ENCODE assay signal across 8 mouse cellular contexts in genomic region chr12:84617663-84618062, GRCm38 (mm10). TPM values are rescaled to one million over a fixed set of nuclear protein-coding genes. Genes with fewer than 3 reads are reported as not detected.
DNase-seq lines count a peak whose midpoint lies in the region; ATAC-seq and TF ChIP-seq lines count a peak whose summit lies in the region.
"Had no signal": no experiment of that assay in that cellular context is flagged by ENCODE, and none has a peak within 500 bp of the region (broad histone marks: within the 10 kb centered on the region; RNA-seq: fewer than 3 reads in every experiment).

No protein-coding gene starts in this region.

- no peak overlapping the region for H3K27ac ChIP-seq in embryonic fibroblast, embryonic 13.5 days (ENCODE audit: insufficient read depth, low read length)
- no peak overlapping the region for H3K27ac ChIP-seq in intestine, embryonic 15.5 days
- H3K27ac ChIP-seq in lung, embryonic 15.5 days, result no peak overlapping the region
- no peak overlapping the region for H3K27ac ChIP-seq in stomach, embryonic 16.5 days (ENCODE audit: low read length)

- peak overlapping the region; percentile 69 for H3K4me2 ChIP-seq in intestine, embryonic 15.5 days (replicated peaks)
- peak overlapping the region; percentile 72 for H3K4me2 ChIP-seq in lung, embryonic 15.5 days
- peak overlapping the region; percentile 65 for H3K4me2 ChIP-seq in stomach, embryonic 16.5 days (ENCODE audit: low read depth, low read length)

- peaks cover 6% of the 10 kb centered on the region; the same call in 1 of the 2 replicates for H3K27me3 ChIP-seq in E14TG2a.4 (ENCODE audit: insufficient read depth, low read length)
- H3K27me3 ChIP-seq in intestine, embryonic 15.5 days (replicated peaks), result no peaks in the 10 kb centered on the region
- H3K27me3 ChIP-seq in lung, embryonic 15.5 days, result no peaks in the 10 kb centered on the region
- no peaks in the 10 kb centered on the region for H3K27me3 ChIP-seq in stomach, embryonic 16.5 days (ENCODE audit: control insufficient read depth, insufficient read depth, low read length)

- peaks cover 63% of the 10 kb centered on the region for H3K4me1 ChIP-seq in E14TG2a.4 (replicated peaks; ENCODE audit: low read depth, low read length)
- H3K4me1 ChIP-seq in embryonic fibroblast, embryonic 13.5 days (ENCODE audit: control insufficient read depth, insufficient read depth, low read length), result no peaks in the 10 kb centered on the region; the same call in 1 of the 2 replicates
- H3K4me1 ChIP-seq in intestine, embryonic 15.5 days (replicated peaks), result 0 out of 2 replicates have a peak, but pooled peaks cover 5% of the 10 kb centered on the region
- no peaks in the 10 kb centered on the region for H3K4me1 ChIP-seq in lung, embryonic 15.5 days
- no peaks in the 10 kb centered on the region for H3K4me1 ChIP-seq in stomach, embryonic 16.5 days (ENCODE audit: control insufficient read depth, insufficient read depth, low read length)

- peaks cover 12% of the 10 kb centered on the region for H3K36me3 ChIP-seq in E14TG2a.4 (ENCODE audit: insufficient read depth, low read length)
- no peaks in the 10 kb centered on the region for H3K36me3 ChIP-seq in intestine, embryonic 15.5 days
- no peaks in the 10 kb centered on the region for H3K36me3 ChIP-seq in lung, embryonic 15.5 days
- H3K36me3 ChIP-seq in stomach, embryonic 16.5 days (ENCODE audit: control insufficient read depth, insufficient read depth, low read length), result no peaks in the 10 kb centered on the region

- TF ChIP-seq POLR2A in embryonic fibroblast, embryonic 13.5 days (IDR thresholded peaks at IDR 0.05; ENCODE audit: low read depth, low read length), result no peak

- TF ChIP-seq CTCF in E14TG2a.4 (conservative IDR thresholded peaks at IDR 0.05; ENCODE audit: low read length), result no peak
- no peak for TF ChIP-seq CTCF in embryonic fibroblast, embryonic 13.5 days (IDR thresholded peaks at IDR 0.05; ENCODE audit: borderline replicate concordance, insufficient read depth, low read length)

- H3K9ac ChIP-seq in intestine, embryonic 15.5 days, result peak overlapping the region; percentile 41; the same call in 1 of the 2 replicates
- H3K9ac ChIP-seq in lung, embryonic 15.5 days, result peak overlapping the region; percentile 52
- H3K9ac ChIP-seq in stomach, embryonic 16.5 days (ENCODE audit: low read length), result peak overlapping the region; percentile 93

- DNase-seq in 416B (ENCODE audit: low read depth), result peak; percentile 73
- no peak for DNase-seq in layer of hippocampus, adult 18-20 months (ENCODE audit: low spot score in 2 of 2)

- peak overlapping the region; percentile 93 for H3K4me3 ChIP-seq in E14TG2a.4 (replicated peaks; ENCODE audit: low read length)
- H3K4me3 ChIP-seq in embryonic fibroblast, embryonic 13.5 days (ENCODE audit: insufficient read depth, low read length), result peak overlapping the region; percentile 30; the same call in 1 of the 2 replicates
- peak overlapping the region; percentile 82 for H3K4me3 ChIP-seq in intestine, embryonic 15.5 days (replicated peaks)
- H3K4me3 ChIP-seq in lung, embryonic 15.5 days, result peak overlapping the region; percentile 93
- H3K4me3 ChIP-seq in stomach, embryonic 16.5 days (replicated peaks; ENCODE audit: low read length), result peak overlapping the region; percentile 80

- H3K9me3 ChIP-seq in E14TG2a.4 (ENCODE audit: low read length), result no peaks in the 10 kb centered on the region
- no peaks in the 10 kb centered on the region for H3K9me3 ChIP-seq in intestine, embryonic 15.5 days
- H3K9me3 ChIP-seq in lung, embryonic 15.5 days, result no peaks in the 10 kb centered on the region
- no peaks in the 10 kb centered on the region for H3K9me3 ChIP-seq in stomach, embryonic 16.5 days (replicated peaks; ENCODE audit: control insufficient read depth, low read length)

- whole genome bisulfite sequencing in intestine, embryonic 15.5 days, result 7% methylated on average over 10 of the region's 10 CpGs
- WGBS in lung, embryonic 15.5 days, result 6% methylated on average over 10 of the region's 10 CpGs
- 7% methylated on average over 10 of the region's 10 CpGs for WGBS in stomach, embryonic 16.5 days

- ATAC-seq in intestine, embryonic 15.5 days, result peak; percentile 55
- peak; percentile 61; the same call in 1 of the 2 replicates for ATAC-seq in lung, embryonic 15.5 days (ENCODE audit: borderline replicate concordance, extremely low read depth, low FRiP score, low TSS enrichment)
- peak; percentile 59 for ATAC-seq in stomach, embryonic 16.5 days (ENCODE audit: insufficient read depth, low FRiP score)

RNA-seq across cellular contexts. Expression of gene Abcd4, which starts 0.5 kb away (rescaled TPM):
- polyA plus RNA-seq in embryonic fibroblast, embryonic 13.5 days (2011; ENCODE audit: insufficient read length, low read depth, missing spikeins), result 14.7 and 18.2 TPM in 2 replicates
- 16.5 and 20.8 TPM in 2 replicates for polyA plus RNA-seq in intestine, embryonic 15.5 days (2015; fragmentation: Nextera tagmentation; extraction: Ambion mirVana)
- polyA plus RNA-seq in lung, embryonic 15.5 days (2015; fragmentation: Nextera tagmentation; extraction: Ambion mirVana), result 11.9 and 14.5 TPM in 2 replicates
- 12.8 and 13.2 TPM in 2 replicates for polyA plus RNA-seq in stomach, embryonic 16.5 days (2015; fragmentation: Nextera tagmentation; extraction: Ambion mirVana)
- 10 to 100 TPM; 12.7 to 13.4 TPM for total RNA-seq in layer of hippocampus, adult 18-20 months (2021)

RNA-seq across cellular contexts. Expression of gene Vrtn, which starts 23.2 kb away (rescaled TPM):
- not detected in 2 replicates for polyA plus RNA-seq in embryonic fibroblast, embryonic 13.5 days (2011; ENCODE audit: insufficient read length, low read depth, missing spikeins)
- not detected in 2 replicates for polyA plus RNA-seq in intestine, embryonic 15.5 days (2015; fragmentation: Nextera tagmentation; extraction: Ambion mirVana)
- polyA plus RNA-seq in lung, embryonic 15.5 days (2015; fragmentation: Nextera tagmentation; extraction: Ambion mirVana), result 0.06 TPM in 1 of 2 replicates, not detected in the other
- polyA plus RNA-seq in stomach, embryonic 16.5 days (2015; fragmentation: Nextera tagmentation; extraction: Ambion mirVana), result not detected in 2 replicates
- not detected for total RNA-seq in layer of hippocampus, adult 18-20 months (2021)
- total RNA-seq: heart, postnatal 14 days had no signal

RNA-seq across cellular contexts. Expression of gene Vsx2, which starts 48.1 kb away (rescaled TPM):
- polyA plus RNA-seq in embryonic fibroblast, embryonic 13.5 days (2011; ENCODE audit: insufficient read length, low read depth, missing spikeins), result not detected in 2 replicates
- polyA plus RNA-seq in intestine, embryonic 15.5 days (2015; fragmentation: Nextera tagmentation; extraction: Ambion mirVana), result not detected in 2 replicates
- not detected in 2 replicates for polyA plus RNA-seq in lung, embryonic 15.5 days (2015; fragmentation: Nextera tagmentation; extraction: Ambion mirVana)
- not detected in 2 replicates for polyA plus RNA-seq in stomach, embryonic 16.5 days (2015; fragmentation: Nextera tagmentation; extraction: Ambion mirVana)
- total RNA-seq in layer of hippocampus, adult 18-20 months (2021), result under 1 TPM; 0.23 to 0.27 TPM

Comparison
In these comparisons a context has a peak if more than half of its experiments do, and no peak if none do; other contexts are left out.
1. H3K4me3 ChIP-seq: peak in every context shown above with its lines; median percentile 93 in E14TG2a.4; 93 in lung, embryonic 15.5 days; 82 in intestine, embryonic 15.5 days; 80 in stomach, embryonic 16.5 days; 30 in embryonic fibroblast, embryonic 13.5 days.
2. H3K9ac ChIP-seq: peak in every context shown above with its lines; median percentile 93 in stomach, embryonic 16.5 days; 52 in lung, embryonic 15.5 days; 41 in intestine, embryonic 15.5 days.